Mouse (Mus musculus) layer of hippocampus, postnatal 25 days (tissue): Measurements from ENCODE around the gene Nfx1. TPM values are rescaled to one million over a fixed set of nuclear protein-coding genes. Genes with fewer than 3 reads are reported as not detected.

Experiments
- DNase-seq, 2 experiments: peaks; one replicate each; pipeline ENCODE4 v3.0.0; 2022; ENCODE audit warnings: mixed read lengths in 2 of 2, low spot score in 1 of 2; ENCODE audit errors: extremely low spot score in 1 of 2
- total RNA-seq, 2 experiments: library from RNA; stranded (reverse); gene quantifications; 2 replicates each; pipeline ENCODE4 v1.2.3; 2021

The Nfx1 gene
- total RNA-seq, 2 experiments from 2014 or later = 64.7 to 71.8 TPM

- DNase-seq = no peak
These were observed 72.2 kb downstream of the Nfx1 start for GRCm38 (mm10) chr4:41042880-41043279.

- no peak for DNase-seq
These were observed 73.3 kb downstream of the Nfx1 start for GRCm38 (mm10) chr4:41043961-41044360.

- no peak for DNase-seq
These were observed 74.6 kb downstream of the Nfx1 start for GRCm38 (mm10) chr4:41045288-41045687.

- no peak for DNase-seq
These were observed 75.6 kb downstream of the Nfx1 start for GRCm38 (mm10) chr4:41046254-41046795.

GRCm38 (mm10) chr4:41047524-41048271 lies 77.0 kb downstream of the Nfx1 start, which contains the start of gene Aqp7:
Gene Aqp7 (minus strand): TSS chr4:41048139.
- no peak for DNase-seq

- no peak for DNase-seq
These were observed 78.2 kb downstream of the Nfx1 start for GRCm38 (mm10) chr4:41048926-41049325.

GRCm38 (mm10) chr4:41050726-41051675 lies 80.3 kb downstream of the Nfx1 start:
- DNase-seq = peak; percentile 69 to 96

- no peak for DNase-seq
These were observed 81.1 kb downstream of the Nfx1 start for GRCm38 (mm10) chr4:41051781-41052180.

- DNase-seq = no peak
These were observed 84.4 kb downstream of the Nfx1 start for GRCm38 (mm10) chr4:41055111-41055510.

GRCm38 (mm10) chr4:41056253-41056652 lies 85.5 kb downstream of the Nfx1 start:
- DNase-seq = no peak

GRCm38 (mm10) chr4:41056742-41057332 lies 86.1 kb downstream of the Nfx1 start:
- no peak for DNase-seq

GRCm38 (mm10) chr4:41057361-41057760 lies 86.7 kb downstream of the Nfx1 start:
- no peak for DNase-seq

- no peak for DNase-seq
These were observed 92.6 kb downstream of the Nfx1 start for GRCm38 (mm10) chr4:41063351-41063750.

- DNase-seq = peak in 1 of 2 experiments; percentile 39
These were observed 93.4 kb downstream of the Nfx1 start for GRCm38 (mm10) chr4:41063894-41064673.

- no peak for DNase-seq
These were observed 94.5 kb downstream of the Nfx1 start for GRCm38 (mm10) chr4:41065196-41065595.

- no peak for DNase-seq
These were observed 101.1 kb downstream of the Nfx1 start for GRCm38 (mm10) chr4:41071500-41072429.

GRCm38 (mm10) chr4:41073008-41073817 lies 102.5 kb downstream of the Nfx1 start:
- DNase-seq = no peak

- DNase-seq = no peak
These were observed 103.8 kb downstream of the Nfx1 start for GRCm38 (mm10) chr4:41074461-41074860.
